Mouse (Mus musculus): ENCODE results near the gene Clca3a1. TPM values are rescaled to one million over a fixed set of nuclear protein-coding genes. Genes with fewer than 3 reads are reported as not detected.

Clca3a1 gene
- 0.84 and 2.2 TPM in 2 replicates for polyA plus RNA-seq (2012; rRNA removed)

GRCm38 (mm10) chr3:144760592-144761309, at the start of gene Clca3a1:
Gene Clca3a1, minus strand, starts transcription at chr3:144760977.

DNA sequence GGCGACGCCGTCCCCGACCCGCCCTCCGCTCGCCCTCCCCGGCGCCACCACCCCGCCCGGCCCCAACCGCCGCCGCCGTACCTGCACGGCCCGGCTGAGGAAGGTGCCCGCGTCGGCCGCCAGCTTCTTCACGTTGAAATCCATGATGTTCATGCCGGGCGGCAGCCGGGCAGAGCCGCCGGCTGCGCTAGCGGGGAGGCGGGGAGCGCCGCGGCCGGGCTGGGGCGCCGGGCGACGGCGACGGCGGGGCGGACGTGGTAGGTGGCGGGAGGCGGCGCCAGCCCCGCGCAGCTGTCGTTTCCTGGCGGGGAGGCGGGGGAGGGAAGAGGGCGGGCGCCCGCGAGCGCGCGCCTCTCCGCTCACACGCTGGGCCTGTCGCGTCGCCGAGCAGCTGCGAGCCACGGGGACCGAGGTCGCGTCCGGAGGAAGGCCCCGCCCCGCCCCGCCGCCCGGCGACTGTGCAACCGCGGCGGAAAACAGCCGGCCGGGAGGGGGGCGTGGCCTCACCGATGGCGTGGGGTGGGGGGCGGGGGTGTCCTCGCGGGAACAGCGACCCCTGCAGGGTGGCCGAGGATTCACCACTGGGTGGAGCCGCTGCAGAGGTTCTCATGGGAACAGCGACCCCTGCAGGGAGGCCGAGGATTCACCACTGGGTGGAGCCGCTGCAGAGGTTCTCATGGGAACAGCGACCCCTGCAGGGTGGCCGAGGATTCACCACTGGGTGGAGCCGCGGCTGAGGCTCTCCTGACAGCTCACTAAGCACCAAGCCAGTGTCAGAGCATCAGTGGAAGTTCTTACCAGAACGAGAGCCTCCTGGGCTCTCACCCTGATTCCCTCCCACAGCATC, 40.7 kb downstream of the Clca3a1 start, which contains the start of gene Sh3glb1:
Gene Sh3glb1, minus strand, starts transcription at position 435 of the 847 bp plus-strand sequence.

Other genes starting within 250 kb of the Clca3a1 start
- 21.9 and 24.4 TPM in 2 replicates for gene Hs2st1, start 190.8 kb downstream of the Clca3a1 start, polyA plus RNA-seq (2012; rRNA removed)
- 178 and 314 TPM in 2 replicates for gene Selenof, start 190.7 kb downstream of the Clca3a1 start, polyA plus RNA-seq (2012; rRNA removed)
- gene Sh3glb1, start 40.6 kb downstream of the Clca3a1 start, polyA plus RNA-seq (2012; rRNA removed): 15.3 and 27.7 TPM in 2 replicates
- 0.07 and 0.16 TPM in 2 replicates for gene Clca3a2, start 58.5 kb upstream of the Clca3a1 start, polyA plus RNA-seq (2012; rRNA removed)
- gene Clca3b, start 88.4 kb upstream of the Clca3a1 start, polyA plus RNA-seq (2012; rRNA removed): not detected in 2 replicates
- gene Clca4b, start 171.6 kb upstream of the Clca3a1 start, polyA plus RNA-seq (2012; rRNA removed): 0.04 TPM in 1 of 2 replicates, not detected in the other
- gene Clca4a, start 214.1 kb upstream of the Clca3a1 start, polyA plus RNA-seq (2012; rRNA removed): not detected in 2 replicates

Data from central nervous system, embryonic 11.5 days (tissue).